Mouse (Mus musculus) liver, embryonic 14.5 days (tissue): Measurements from ENCODE around the gene Cd46.

ENCODE experiments used
- CTCF ChIP-seq: IDR thresholded peaks from 2 replicates; pipeline ENCODE4 v1.5.1; 2016; ENCODE audit warnings: antibody characterized with exemption, low read depth, control low read depth
- EP300 ChIP-seq: IDR thresholded peaks from 2 replicates; pipeline ENCODE4 v1.6.1; 2016; ENCODE audit warnings: antibody characterized with exemption, low read depth

GRCm38 (mm10) chr1:195114414-195114813 lies 22.4 kb upstream of the Cd46 start:
- TF ChIP-seq CTCF (no peak), EP300 (peak; percentile 75)
